Mouse (Mus musculus) frontal cortex, adult 2 months (tissue): Measurements from ENCODE around the gene Timm10b. TPM values are rescaled to one million over a fixed set of nuclear protein-coding genes. Genes with fewer than 3 reads are reported as not detected.

ENCODE experiments used
- DNase-seq, 2 experiments: peaks; one replicate each; pipeline ENCODE4 v3.0.0; 2022; ENCODE audit warnings: low spot score in 1 of 2; ENCODE audit errors: extremely low spot score in 1 of 2
- polyA plus RNA-seq: library from polyadenylated mRNA; depleted of rRNA; stranded (reverse); fragments of >200 nt; gene quantifications from 2 replicates; pipeline ENCODE4 v1.2.3, GENCODE M21; 2012; rRNA removed

Timm10b gene
- polyA plus RNA-seq, 1 experiment, result 108 TPM

DNA sequence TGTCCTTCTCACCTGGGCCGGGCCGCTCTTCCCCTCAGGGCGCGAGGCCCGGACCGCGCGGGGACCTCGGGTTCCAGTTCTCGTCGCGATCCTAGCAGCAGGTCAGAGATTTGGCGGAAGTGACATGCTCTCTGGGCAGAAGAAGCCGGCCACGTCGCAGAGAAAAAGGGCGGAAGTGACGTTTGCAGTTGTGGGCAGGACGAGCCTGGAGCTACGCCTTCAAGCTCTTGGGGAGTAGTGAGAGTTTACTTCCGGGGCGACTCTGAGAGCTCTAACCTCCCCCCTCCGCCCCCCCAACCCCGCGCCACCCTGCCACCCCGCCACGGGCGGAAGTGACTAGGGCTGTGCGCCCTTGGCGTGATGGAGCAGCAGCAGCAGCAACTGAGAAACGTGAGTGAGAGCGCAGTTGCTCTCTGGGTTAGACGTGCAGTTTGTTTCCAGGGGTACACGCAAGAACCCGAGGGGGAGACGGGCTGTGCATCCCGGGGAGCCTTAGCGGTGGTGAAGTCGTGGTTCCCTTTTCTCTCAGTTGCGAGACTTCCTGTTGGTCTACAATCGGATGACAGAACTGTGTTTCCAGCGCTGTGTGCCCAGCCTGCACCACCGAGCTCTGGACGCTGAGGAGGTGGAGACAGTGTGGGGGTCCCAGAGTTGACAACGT is 507 bp downstream of the Timm10b start, which contains the start of the genes Arfip2 and Gm45799:
Gene Arfip2, minus strand, starts transcription at position 184 of the 661 bp plus-strand sequence.
Gene Gm45799, plus strand, starts transcription at position 320 of the 661 bp plus-strand sequence.
- DNase-seq, result peak; percentile 98 to 99

GRCm38 (mm10) chr7:105640894-105641255 is 1.0 kb downstream of the Timm10b start:
- no peak for DNase-seq

GRCm38 (mm10) chr7:105641936-105642335 is 2.1 kb downstream of the Timm10b start:
- DNase-seq, result no peak

DNA sequence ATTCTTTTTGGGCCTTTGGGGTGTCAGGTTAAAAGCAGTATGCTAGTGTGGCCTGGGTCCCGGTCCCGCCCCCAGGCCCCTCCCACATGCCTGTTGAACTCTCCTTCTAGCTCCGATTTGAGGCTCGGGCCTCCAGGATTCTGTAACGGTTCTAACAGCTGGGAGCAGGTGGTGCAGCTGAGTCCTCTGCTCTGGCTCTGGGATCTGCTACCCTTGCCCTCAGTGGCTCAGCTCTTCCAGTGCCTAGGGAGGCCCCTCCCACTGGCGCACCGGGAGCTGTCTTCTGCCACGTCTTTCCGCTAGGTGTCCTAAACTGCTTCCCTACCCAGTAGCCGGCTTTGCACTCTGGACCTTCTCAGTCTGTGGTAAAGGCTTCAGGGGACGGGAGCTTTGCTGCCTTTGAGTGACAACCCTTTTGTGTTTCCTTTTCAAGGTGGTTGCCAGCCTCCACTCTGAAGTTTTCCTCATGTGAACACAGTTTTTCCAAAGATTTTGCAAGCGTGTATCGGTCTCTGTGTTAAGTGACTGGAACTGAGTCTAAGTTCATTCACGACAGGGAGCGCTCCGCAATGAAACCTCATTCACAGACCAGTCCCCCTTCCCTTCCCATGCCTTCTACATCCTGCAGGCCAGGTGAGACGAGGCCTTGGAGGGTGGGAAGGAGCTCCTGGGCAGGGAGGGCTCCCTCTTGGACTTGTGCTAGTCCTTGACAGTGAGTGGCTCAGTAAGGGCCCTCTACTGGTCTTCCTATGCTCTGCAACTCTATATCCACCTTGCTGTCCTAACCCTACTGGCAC is 11.0 kb downstream of the Timm10b start, which contains the start of gene Dnhd1:
Gene Dnhd1, plus strand, starts transcription at position 189 of the 797 bp plus-strand sequence.
- DNase-seq, result peak in 1 of 2 experiments; percentile 71

DNA sequence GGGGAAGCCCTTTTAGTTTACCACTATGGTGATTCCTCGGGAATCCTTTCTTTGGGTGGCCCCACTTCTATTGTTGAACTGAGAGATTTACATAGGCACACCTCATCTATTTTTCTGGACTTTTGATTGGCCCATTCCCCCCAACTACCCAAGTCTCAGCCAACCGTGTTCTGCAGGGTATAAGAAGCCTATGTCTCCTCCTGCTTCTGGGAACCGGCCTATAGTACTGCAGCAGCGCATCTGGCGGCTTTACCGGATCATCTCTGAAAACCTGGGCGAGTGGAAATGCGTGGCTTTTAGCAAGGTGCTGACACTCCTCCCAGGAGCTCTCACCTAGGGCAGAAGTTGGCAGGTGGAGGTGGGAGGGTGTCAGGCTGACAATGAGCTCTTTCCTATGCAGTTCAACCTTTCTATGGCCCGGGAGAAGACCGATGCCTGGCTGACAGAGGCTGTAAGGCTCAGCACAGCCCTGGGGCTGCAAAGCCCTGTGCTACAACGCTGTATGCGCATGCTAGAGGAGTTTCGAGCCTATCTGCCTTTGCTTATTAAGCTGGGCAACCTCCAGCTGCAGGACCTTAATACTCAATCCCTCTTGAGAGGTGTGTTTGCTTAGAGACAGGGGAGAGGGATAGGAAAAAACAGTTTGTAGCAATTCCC is 45.8 kb downstream of the Timm10b start:
- DNase-seq, result no peak

- DNase-seq, result no peak
These were observed 51.0 kb downstream of the Timm10b start for GRCm38 (mm10) chr7:105690875-105691274.

Other genes with a start within 250 kb of the Timm10b start
- 41.3 and 45.9 TPM in 2 replicates for gene Fam160a2, start 240.0 kb upstream of the Timm10b start, polyA plus RNA-seq
- 1.5 and 1.8 TPM in 2 replicates for gene Cnga4, start 235.5 kb upstream of the Timm10b start, polyA plus RNA-seq
- 72.2 and 80.3 TPM in 2 replicates for gene Cckbr, start 214.3 kb upstream of the Timm10b start, polyA plus RNA-seq
- gene Cavin3, start 157.8 kb upstream of the Timm10b start, polyA plus RNA-seq, result 30.1 and 30.8 TPM in 2 replicates
- 79.1 and 84.3 TPM in 2 replicates for gene Smpd1, start 85.7 kb upstream of the Timm10b start, polyA plus RNA-seq
- gene Apbb1, start 58.4 kb upstream of the Timm10b start, polyA plus RNA-seq, result 480 and 492 TPM in 2 replicates
- 0.40 and 0.90 TPM in 2 replicates for gene Hpx, start 39.9 kb upstream of the Timm10b start, polyA plus RNA-seq
- gene Trim3, start 6.5 kb upstream of the Timm10b start, polyA plus RNA-seq, result 137 and 154 TPM in 2 replicates
- gene Arfip2, start 360 bp downstream of the Timm10b start, polyA plus RNA-seq, result 107 and 127 TPM in 2 replicates
- gene Gm45799, start 496 bp downstream of the Timm10b start, polyA plus RNA-seq, result 50.7 and 53.2 TPM in 2 replicates
- gene Dnhd1, start 10.8 kb downstream of the Timm10b start, polyA plus RNA-seq, result 6.9 and 11.5 TPM in 2 replicates
- 145 and 158 TPM in 2 replicates for gene Ilk, start 96.5 kb downstream of the Timm10b start, polyA plus RNA-seq
- 9.5 and 10.0 TPM in 2 replicates for gene Rrp8, start 97.3 kb downstream of the Timm10b start, polyA plus RNA-seq
- gene Taf10, start 104.3 kb downstream of the Timm10b start, polyA plus RNA-seq, result 175 and 184 TPM in 2 replicates
- gene Tpp1, start 112.2 kb downstream of the Timm10b start, polyA plus RNA-seq, result 97.5 and 98.8 TPM in 2 replicates
- 10.5 and 10.6 TPM in 2 replicates for gene Dchs1, start 147.6 kb downstream of the Timm10b start, polyA plus RNA-seq
- 138 and 139 TPM in 2 replicates for gene Mrpl17, start 171.0 kb downstream of the Timm10b start, polyA plus RNA-seq